Mouse (Mus musculus): ENCODE results near the gene Nsd2.

Nsd2 gene

GRCm38 (mm10) chr5:33819876-33820732, at the start of gene Nsd2:
Nsd2 (plus strand) TSS chr5:33820725.
- DNase-seq (ENCODE audit: low read depth, low spot score) = peak; percentile 84

- no peak for DNase-seq (ENCODE audit: low read depth, low spot score)
Observed at GRCm38 (mm10) chr5:33777195-33777594, 43.3 kb upstream of the Nsd2 start.

DNA sequence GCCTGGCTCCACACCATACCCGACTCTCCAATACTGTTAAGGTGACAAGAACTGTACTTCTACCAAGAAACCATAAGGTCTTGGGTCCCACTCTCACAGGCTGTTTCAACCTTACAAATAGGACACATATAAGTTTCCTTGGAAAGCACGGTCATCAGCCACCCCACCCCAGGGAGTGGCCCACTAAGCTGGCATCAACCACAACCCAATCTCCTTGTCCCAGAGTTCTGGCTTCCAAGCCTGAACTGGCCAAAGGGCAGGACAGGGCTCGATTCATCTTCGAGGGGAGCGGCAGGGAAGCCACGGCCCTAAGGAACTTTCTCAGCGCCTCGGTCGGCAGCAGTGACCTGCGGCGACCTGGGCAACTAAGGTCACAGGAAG, 38.6 kb upstream of the Nsd2 start:
- peak; percentile 9 for DNase-seq (ENCODE audit: low read depth, low spot score)

- DNase-seq (ENCODE audit: low read depth, low spot score) = peak; percentile 84
Observed at GRCm38 (mm10) chr5:33782345-33782998, 38.1 kb upstream of the Nsd2 start, which contains the start of gene Letm1. Letm1 (minus strand) TSS chr5:33782817.

DNA sequence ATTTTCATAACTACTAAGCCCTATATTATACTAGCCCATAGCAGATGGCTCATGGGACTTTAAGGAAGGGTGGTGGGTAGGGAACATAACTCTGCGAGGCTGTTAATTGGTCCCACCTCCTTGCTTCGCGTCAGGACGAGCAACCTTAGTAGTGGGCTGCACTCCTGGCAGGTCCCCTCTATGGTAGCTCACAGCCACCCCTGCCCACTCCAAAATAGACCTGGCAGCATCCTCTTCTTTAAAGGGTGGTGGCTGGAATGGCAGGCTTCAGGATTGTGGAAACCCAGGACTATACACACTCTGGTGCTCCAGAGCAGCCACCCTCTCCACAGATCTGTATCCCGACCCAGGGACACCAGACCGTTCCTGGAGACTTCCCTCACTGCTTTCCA, 37.5 kb upstream of the Nsd2 start:
- no peak for DNase-seq (ENCODE audit: low read depth, low spot score)

DNA sequence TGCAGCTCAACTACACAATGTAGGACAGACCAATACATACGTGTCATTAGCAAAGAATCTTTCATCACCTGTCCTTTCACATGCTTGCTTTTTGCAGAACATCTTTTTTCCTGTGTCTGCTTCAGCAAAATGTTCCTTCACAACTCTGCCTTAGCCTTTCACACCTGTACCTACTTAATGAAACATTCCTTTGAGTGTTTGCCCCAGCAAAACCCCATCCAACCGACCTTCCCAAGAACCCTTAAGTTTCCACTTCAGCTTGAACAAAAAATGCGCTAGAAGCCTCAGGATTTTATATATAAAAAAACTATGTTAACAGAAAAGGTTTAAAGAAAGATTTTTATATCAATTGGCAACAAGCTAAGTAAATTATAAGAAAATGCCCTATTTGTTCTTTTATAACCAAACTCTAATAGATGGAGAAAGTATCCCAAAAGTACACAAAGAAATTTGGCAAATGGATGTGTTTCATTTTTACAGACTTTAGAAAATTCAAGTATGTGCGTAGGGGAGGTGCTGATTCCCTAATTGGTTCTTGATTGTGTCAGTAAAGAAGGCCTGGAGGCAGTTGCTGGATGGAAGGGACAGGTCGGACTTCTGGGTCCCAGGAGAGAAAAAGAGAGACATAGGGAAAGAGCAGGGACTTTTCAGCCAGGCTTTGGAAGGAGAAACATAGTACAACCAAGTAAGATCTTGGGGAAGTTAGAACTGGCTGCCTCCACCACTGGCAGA, 28.4 kb upstream of the Nsd2 start:
- no peak for DNase-seq (ENCODE audit: low read depth, low spot score)

DNA sequence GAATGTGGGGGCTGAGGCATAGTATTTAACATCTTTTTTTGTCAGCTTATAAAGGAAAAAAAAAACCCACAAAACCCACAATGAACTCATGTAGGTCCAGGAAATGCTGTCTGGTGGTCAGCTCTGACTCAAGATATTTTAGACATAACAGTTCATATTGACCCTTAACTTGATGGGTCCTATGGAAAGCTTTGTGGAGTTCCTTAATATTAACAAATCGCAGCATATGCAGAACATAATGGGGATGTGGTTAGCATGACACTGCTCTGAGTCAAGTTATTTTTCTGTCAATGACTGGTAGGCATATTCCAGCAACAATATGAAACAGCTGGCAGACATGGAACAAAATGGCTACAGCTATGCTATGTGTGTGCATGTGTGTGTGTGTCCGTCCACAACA, 17.2 kb upstream of the Nsd2 start:
- no peak for DNase-seq (ENCODE audit: low read depth, low spot score)

DNA sequence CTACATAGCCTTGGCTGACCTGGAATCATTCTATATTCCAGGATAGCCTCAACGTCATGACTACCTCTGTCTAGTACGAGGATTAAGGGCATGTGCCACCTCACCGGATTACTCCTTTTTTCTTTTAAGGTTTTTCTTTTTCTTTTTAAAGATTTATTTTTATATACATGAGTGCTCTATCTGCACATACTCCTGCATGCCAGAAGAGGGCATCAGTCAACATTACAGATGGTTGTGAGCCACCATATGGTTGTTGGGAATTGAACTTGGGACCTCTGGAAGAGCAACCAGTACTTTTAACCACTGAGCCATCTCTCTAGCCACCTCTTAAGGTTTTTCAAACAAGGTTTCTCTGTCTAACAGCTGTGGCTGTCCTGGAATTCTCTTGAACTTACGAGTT, 9.0 kb upstream of the Nsd2 start:
- DNase-seq (ENCODE audit: low read depth, low spot score) = no peak

DNA sequence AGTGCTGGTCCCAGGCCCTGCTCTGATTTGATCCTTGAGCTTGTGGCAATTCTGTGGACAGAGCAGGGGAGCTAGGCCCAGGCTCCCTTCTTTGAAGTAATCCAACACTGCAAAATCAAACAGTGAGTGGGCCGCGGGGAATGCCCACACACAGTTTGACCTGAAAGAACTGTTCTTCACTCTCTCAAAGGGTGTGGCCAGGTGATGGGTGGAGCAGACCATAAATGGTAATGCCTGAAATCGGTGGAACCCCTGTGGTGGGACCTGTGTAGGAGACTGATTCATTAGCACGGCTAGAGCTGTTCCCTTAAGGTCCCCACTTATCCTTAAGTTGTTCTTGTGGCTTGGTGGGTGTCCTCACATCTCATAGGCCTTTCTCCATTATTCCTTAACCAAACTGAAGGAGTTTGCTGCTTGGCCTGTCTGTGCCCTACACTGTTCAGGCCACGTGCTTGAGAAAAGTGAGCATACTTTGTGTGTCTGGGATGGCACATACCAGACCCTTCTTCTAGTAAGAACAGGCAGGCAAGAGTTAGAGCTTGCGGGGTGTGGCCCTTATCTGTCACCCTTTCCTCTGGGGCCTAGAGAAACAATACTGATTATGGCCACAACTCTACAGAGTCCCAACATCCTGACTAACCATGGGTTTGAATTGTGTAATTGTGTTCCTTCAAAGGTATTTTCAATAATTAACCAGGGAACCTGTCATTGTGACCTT, 4.4 kb upstream of the Nsd2 start:
- no peak for DNase-seq (ENCODE audit: low read depth, low spot score)

- DNase-seq (ENCODE audit: low read depth, low spot score) = no peak
Observed at GRCm38 (mm10) chr5:33818104-33818503, 2.4 kb upstream of the Nsd2 start.

DNA sequence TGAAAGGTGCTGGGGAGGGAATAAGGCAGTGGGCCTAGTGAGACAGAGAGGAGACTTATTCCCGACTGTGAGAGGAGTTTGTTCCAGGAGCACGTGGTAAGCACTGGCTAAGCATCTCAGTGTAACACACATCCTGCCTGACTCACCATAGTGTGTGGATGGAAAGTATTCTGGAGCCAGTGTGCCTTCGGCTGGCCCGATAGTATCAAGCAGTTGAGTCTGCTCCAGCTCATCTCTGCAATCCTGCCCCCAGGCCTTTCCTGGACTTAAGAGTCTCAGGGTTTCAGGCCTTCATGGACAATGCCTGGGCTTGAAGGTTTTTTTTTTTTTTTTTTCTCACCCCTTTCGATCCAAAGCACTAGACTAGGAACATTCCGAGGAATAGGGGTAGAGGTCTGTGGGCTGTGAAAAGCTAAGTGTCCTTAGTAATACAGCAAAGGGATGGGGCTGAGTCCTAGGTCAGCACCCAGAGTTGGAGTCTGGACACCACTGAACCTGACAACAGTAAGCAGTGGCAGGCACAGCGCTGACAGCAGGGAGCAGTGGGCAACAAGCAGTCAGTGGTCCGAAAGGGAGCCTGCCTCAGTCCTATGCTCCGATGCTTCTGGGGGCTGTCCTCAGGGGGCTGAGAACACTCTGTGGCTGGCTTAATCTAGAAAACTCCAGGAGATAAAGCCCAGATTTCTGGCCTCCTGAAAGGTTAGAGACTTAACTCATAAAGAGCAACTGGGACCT, 1.2 kb upstream of the Nsd2 start:
- DNase-seq (ENCODE audit: low read depth, low spot score) = no peak

DNA sequence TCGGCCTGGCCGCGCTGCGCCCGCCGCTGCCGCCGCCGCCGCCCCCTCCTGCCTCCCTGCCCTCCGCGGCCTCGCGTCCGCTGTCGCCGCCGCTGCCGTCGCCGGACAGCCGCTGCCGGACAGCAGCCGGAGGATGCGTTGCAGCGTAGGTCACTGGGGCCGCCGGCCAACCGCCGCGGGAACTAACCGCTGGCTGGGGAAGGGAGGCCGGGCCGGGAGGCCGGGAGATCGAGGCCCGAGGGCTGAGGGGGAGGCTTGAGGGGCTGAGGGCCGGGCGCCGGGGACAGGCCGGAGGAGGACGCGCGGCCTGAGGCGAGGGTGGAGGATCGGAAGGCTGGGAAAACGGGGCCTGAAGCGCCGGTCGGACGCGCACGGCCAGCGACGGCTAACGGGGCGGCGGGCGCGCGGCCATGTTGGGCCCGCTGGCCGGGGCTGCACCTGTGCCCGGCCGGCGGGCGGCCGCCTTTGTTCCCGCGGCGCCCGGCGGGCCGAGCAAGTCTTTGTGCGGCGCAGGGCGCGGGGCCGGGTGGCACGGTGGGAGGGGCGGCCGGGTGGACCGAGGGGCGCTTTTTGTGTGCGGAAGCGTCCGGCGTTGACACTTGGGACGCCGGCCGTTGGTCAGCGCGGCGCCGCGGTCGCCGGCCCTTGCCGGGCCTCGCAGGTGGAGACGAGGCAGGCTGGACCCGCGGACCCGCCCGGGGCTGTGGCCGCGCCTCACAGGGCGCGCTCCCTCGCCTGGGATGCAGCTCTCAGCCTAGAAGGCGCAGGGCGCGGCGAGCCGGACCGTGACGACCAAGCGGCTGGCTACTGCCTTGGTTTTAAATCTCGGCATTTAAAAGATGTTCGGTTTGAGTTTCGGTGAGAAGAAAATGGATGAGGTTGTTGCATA, 452 bp downstream of the Nsd2 start:
- peak; percentile 42 for DNase-seq (ENCODE audit: low read depth, low spot score)

DNA sequence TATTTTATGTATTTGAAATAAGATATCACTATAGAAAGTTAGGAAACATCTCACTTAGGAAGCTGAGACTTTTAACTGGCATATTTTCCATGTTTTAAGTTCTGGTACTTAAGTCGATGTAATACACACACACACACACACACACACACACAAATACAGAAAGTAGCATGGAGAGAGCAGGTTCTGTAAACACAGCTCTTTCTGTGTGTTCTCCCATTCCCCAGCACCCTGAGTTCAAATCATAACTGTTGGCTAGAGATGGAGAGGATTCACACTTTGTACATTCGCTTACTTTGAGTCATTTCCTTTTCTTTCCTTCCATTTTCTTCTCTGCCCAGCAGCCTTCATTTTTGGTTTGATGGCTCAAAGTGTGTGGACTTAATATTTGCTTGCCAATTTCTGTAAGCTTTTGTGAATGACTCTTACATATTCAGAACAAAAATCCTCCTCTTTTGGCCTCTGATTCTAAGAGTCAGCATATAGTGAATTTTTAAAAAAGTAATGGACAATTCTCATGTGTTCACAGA, 1.4 kb downstream of the Nsd2 start:
- no peak for DNase-seq (ENCODE audit: low read depth, low spot score)

DNA sequence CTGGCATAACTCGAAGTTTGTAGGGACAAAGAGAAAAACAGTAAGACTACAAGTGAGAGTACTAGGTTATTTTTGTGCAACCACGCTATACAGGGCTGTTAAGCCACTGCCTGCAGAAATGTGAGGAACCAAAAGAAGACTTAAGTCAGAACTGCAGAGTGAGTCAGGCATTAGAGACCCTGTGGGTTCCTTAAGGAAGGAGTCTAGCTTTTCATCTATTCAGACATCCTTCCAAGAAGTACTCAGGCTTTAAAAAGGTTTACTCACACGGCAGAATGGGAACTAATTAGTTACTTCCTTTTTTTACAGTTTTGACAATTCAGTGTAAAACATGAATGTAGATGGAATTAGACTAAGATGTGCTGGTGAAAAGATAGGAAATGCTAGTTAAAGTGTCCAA, 1.9 kb downstream of the Nsd2 start:
- no peak for DNase-seq (ENCODE audit: low read depth, low spot score)

- no peak for DNase-seq (ENCODE audit: low read depth, low spot score)
Observed at GRCm38 (mm10) chr5:33826001-33826400, 5.5 kb downstream of the Nsd2 start.

DNA sequence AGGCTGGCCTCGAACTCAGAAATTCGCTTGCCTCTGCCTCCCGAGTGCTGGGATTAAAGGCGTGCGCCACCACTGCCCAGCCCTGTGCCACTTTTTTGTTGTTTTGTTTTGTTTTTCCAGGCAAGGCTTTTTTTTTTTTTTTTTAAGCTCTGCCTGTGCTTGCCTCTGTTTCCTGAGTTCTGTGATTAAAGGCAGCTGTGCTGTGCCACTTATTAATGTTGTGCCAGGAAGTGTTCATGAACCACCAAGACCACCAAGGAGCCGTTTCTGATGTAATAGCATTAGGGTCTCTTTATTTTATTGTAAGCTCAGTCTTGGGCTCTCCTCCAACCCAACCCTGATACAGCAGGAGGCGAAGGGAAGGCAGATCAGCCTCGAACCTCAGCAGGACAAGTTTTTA, 7.6 kb downstream of the Nsd2 start:
- DNase-seq (ENCODE audit: low read depth, low spot score) = no peak

DNA sequence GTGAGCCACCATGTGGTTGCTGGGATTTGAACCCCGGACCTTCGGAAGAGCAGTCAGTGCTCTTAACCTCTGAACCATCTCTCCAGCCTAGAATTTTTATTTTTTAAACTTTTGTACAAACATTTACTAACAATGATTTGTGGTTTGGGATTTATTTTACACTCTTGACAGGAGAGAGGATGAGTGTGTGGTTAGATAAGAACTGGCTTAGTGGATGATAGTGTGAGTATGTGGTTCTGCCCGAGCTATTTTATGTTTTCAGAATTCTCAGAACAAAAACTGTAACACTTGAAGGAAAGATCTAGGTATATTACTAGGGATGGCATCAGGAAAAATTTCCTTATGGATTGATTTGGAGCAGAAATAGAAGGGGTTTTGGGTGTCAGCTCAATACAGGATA, 9.4 kb downstream of the Nsd2 start:
- no peak for DNase-seq (ENCODE audit: low read depth, low spot score)

DNA sequence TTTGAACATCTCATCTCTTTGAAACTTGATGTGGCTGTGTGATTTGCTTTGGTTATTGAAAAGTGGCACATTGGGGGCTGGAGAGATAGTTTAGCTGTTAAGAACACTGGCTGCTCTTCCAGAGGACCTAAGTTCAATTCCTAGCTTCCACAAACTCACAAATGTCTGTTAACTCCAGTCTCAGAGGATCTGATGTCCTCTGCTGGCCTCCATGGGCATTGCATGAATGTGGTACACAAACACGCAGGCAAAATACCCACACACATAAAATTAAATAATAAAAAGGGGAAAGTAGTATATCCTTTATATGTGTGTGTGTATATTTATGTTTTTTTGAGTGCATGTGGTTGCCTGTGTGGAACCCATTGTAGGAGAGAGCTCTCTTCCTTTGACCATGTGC, 10.3 kb downstream of the Nsd2 start:
- DNase-seq (ENCODE audit: low read depth, low spot score) = no peak

DNA sequence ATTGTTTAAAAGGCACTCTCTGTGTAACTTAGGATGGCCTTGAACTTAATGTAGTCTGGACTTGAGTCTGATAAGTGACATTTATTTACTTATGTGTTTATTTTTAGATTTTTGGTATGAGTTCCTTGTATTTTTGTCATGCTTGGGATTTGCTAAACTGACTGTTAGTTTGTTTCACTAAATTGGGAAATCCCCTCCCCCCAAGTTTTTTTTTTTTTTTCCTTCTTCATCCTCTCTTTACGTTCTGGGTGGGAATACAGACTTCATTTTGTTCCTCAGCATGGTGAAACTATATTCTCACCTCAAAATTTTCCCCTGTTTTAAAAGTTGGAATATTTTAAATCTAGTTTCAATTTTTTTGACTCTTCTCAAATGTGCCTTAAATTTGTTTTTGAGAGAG, 20.8 kb downstream of the Nsd2 start:
- DNase-seq (ENCODE audit: low read depth, low spot score) = no peak

DNA sequence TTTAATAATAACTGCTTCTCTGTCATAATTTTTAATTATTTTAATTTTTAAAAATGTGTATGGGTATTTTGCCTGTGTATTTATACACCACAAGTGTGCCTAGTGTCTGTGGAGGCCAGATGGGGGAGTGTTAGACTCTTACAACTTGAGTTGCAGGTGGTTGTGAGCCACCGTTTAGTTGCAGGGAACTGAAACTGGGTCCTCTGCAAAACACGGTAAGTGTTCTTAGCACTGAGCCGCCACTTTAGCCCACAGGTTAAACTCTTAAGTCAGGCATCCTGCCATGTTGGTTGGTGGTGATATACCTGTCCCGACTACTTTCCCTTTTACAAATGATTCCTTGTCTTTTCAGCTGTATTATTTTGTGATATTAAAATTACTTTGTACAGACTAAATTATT, 22.0 kb downstream of the Nsd2 start:
- DNase-seq (ENCODE audit: low read depth, low spot score) = no peak

Data from embryo, embryonic 11.5 days (tissue).